Mouse (Mus musculus): ENCODE measurements at regions not wholly inside any gene's neighbourhood (a gene's known extent, or its start where the extent isn't known, plus 50 kb on each side); places are given as distances from the start of the nearest gene placed in this dataset.
A peak's percentile ranks its signal among the peaks of the same experiment; 100 is the strongest.

GRCm38 (mm10) chr5:97642251-97642650 lies 185.4 kb upstream of the Gk2 start:
- no peaks in the 10 kb centered on the region for H3K4me1 ChIP-seq (ENCODE audit: control insufficient read depth in 1 of 2, insufficient read depth in 2 of 2)
- no peak overlapping the region for H3K9ac ChIP-seq (ENCODE audit: insufficient read depth, low read depth)
- H3K36me3 ChIP-seq (replicated peaks in 1 of 2; ENCODE audit: control insufficient read depth in 1 of 2, insufficient read depth in 1 of 2, low read length in 1 of 2), result no peaks in the 10 kb centered on the region
- H3K27me3 ChIP-seq (replicated peaks), result no peaks in the 10 kb centered on the region
- dilution Hi-C loops (cut with MboI; ENCODE audit: extremely low pct_ligation_motif_present, extremely low pct_unique_long_range_greater_than_20kb, low sequenced_read_pairs) (no loop called here), in situ Hi-C loops (cut with MboI; ENCODE audit: low pct_ligation_motif_present, low pct_unique_long_range_greater_than_20kb, low sequenced_read_pairs) (no loop called here)
- no peak overlapping the region for H3K4me3 ChIP-seq (replicated peaks in 1 of 3; ENCODE audit: low read depth in 2 of 3, low read length in 2 of 3, poor library complexity in 1 of 3)
- TF ChIP-seq CHD2 (IDR thresholded peaks at IDR 0.05; ENCODE audit: low read length), result 0 out of 2 replicates have a peak, but pooled peaks have one; percentile 22
- TF ChIP-seq POLR2A (IDR thresholded peaks at IDR 0.05; ENCODE audit: low read depth, low read length), result no peak
- no peaks in the 10 kb centered on the region for H3K9me3 ChIP-seq (replicated peaks; ENCODE audit: low read length)
- H3K79me2 ChIP-seq (replicated peaks; ENCODE audit: control insufficient read depth, extremely low read depth, insufficient read depth, poor library complexity, severe bottlenecking), result no peaks in the 10 kb centered on the region
- peak overlapping the region; percentile 13; the same call in 1 of the 2 replicates for H3K4me2 ChIP-seq (ENCODE audit: insufficient read depth, low read depth, poor library complexity, severe bottlenecking)
- H3K27ac ChIP-seq (ENCODE audit: insufficient read depth, low read depth), result no peak overlapping the region
- no peak for DNase-seq (ENCODE audit: extremely low read depth)

GRCm38 (mm10) chr5:97641646-97642045 lies 184.8 kb upstream of the Gk2 start:
- in situ Hi-C loops (cut with MboI; ENCODE audit: low pct_ligation_motif_present, low pct_unique_long_range_greater_than_20kb, low sequenced_read_pairs) (no loop called here), dilution Hi-C loops (cut with MboI; ENCODE audit: extremely low pct_ligation_motif_present, extremely low pct_unique_long_range_greater_than_20kb, low sequenced_read_pairs) (no loop called here)
- Histone ChIP-seq H3K9ac (ENCODE audit: insufficient read depth, low read depth) (no peak overlapping the region), H3K4me2 (ENCODE audit: insufficient read depth, low read depth, poor library complexity, severe bottlenecking) (no peak overlapping the region), H3K27me3 (replicated peaks) (no peaks in the 10 kb centered on the region), H3K36me3 (replicated peaks in 1 of 2; ENCODE audit: control insufficient read depth in 1 of 2, insufficient read depth in 1 of 2, low read length in 1 of 2) (no peaks in the 10 kb centered on the region), H3K4me3 (replicated peaks in 1 of 3; ENCODE audit: low read depth in 2 of 3, low read length in 2 of 3, poor library complexity in 1 of 3) (no peak overlapping the region), H3K9me3 (replicated peaks; ENCODE audit: low read length) (no peaks in the 10 kb centered on the region), H3K27ac (ENCODE audit: insufficient read depth, low read depth) (no peak overlapping the region), H3K4me1 (ENCODE audit: control insufficient read depth in 1 of 2, insufficient read depth in 2 of 2) (no peaks in the 10 kb centered on the region), H3K79me2 (replicated peaks; ENCODE audit: control insufficient read depth, extremely low read depth, insufficient read depth, poor library complexity, severe bottlenecking) (no peaks in the 10 kb centered on the region)
- TF ChIP-seq BHLHE40 (IDR thresholded peaks at IDR 0.05; ENCODE audit: low read depth, low read length) (no peak), ZNF384 (IDR thresholded peaks at IDR 0.05; ENCODE audit: low read depth, low read length) (no peak), ZMIZ1 (IDR thresholded peaks at IDR 0.05; ENCODE audit: low read depth, low read length) (no peak), NELFE (IDR thresholded peaks at IDR 0.05; ENCODE audit: low read depth, low read length) (no peak), ZC3H11A (IDR thresholded peaks at IDR 0.05; ENCODE audit: low read depth, low read length) (no peak), MYC (IDR thresholded peaks at IDR 0.05; ENCODE audit: low read depth, low read length) (no peak), SIN3A (IDR thresholded peaks at IDR 0.05; ENCODE audit: low read length) (no peak), TBP (conservative IDR thresholded peaks at IDR 0.05; ENCODE audit: low read depth, low read length) (no peak), CTCF (conservative IDR thresholded peaks at IDR 0.05 in 1 of 2, IDR thresholded peaks at IDR 0.05 in 1 of 2; ENCODE audit: low read depth in 2 of 2, low read length in 2 of 2) (no peak)
- no peak for DNase-seq (ENCODE audit: extremely low read depth)

DNA sequence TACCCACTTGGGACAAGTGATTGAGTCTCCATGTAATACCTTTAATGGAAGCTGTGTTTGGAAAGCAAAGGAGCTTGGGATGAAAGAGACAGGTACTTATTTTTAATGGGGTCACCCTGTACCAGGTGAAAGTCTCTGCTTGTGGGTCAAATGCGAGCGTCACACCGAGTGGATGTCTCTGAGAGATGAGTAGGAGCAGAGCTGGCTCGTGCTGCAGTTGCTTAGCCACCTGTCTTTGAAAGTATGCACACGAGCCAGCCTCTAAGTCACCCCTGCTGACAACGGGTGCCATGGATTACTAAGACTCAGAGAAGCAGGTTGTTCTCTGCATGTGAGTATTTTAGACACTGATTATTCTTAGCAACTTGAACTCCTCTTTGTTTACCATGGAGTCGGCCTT lies 179.5 kb upstream of the Gk2 start:
- in situ Hi-C loops (cut with MboI; ENCODE audit: low pct_ligation_motif_present, low pct_unique_long_range_greater_than_20kb, low sequenced_read_pairs), result no loop called here
- H3K9ac ChIP-seq (ENCODE audit: insufficient read depth, low read depth), result no peak overlapping the region
- no peaks in the 10 kb centered on the region for H3K9me3 ChIP-seq (replicated peaks; ENCODE audit: low read length)
- no peak overlapping the region for H3K4me2 ChIP-seq (ENCODE audit: insufficient read depth, low read depth, poor library complexity, severe bottlenecking)
- H3K27me3 ChIP-seq (replicated peaks), result no peaks in the 10 kb centered on the region
- no peak overlapping the region for H3K27ac ChIP-seq (ENCODE audit: insufficient read depth, low read depth)
- H3K4me1 ChIP-seq (ENCODE audit: control insufficient read depth in 1 of 2, insufficient read depth in 2 of 2), result peaks cover 0 to 8% of the 10 kb centered on the region in 2 experiments; a peak in 2 of 4 replicates
- TF ChIP-seq NRF1 (IDR thresholded peaks at IDR 0.05; ENCODE audit: low read depth, low read length), result no peak
- no peak for TF ChIP-seq USF1 (IDR thresholded peaks at IDR 0.05; ENCODE audit: low read depth, low read length)
- no peak for TF ChIP-seq EP300 (IDR thresholded peaks at IDR 0.05; ENCODE audit: low read length)
- no peak for TF ChIP-seq USF2 (conservative IDR thresholded peaks at IDR 0.05; ENCODE audit: low read depth, low read length)
- dilution Hi-C loops (cut with MboI; ENCODE audit: extremely low pct_ligation_motif_present, extremely low pct_unique_long_range_greater_than_20kb, low sequenced_read_pairs), result no loop called here
- no peaks in the 10 kb centered on the region for H3K79me2 ChIP-seq (replicated peaks; ENCODE audit: control insufficient read depth, extremely low read depth, insufficient read depth, poor library complexity, severe bottlenecking)
- H3K36me3 ChIP-seq (replicated peaks in 1 of 2; ENCODE audit: control insufficient read depth in 1 of 2, insufficient read depth in 1 of 2, low read length in 1 of 2), result no peaks in the 10 kb centered on the region
- no peak overlapping the region for H3K4me3 ChIP-seq (replicated peaks in 1 of 3; ENCODE audit: low read depth in 2 of 3, low read length in 2 of 3, poor library complexity in 1 of 3)
- DNase-seq (ENCODE audit: extremely low read depth), result no peak
